In the genomic region with DNA sequence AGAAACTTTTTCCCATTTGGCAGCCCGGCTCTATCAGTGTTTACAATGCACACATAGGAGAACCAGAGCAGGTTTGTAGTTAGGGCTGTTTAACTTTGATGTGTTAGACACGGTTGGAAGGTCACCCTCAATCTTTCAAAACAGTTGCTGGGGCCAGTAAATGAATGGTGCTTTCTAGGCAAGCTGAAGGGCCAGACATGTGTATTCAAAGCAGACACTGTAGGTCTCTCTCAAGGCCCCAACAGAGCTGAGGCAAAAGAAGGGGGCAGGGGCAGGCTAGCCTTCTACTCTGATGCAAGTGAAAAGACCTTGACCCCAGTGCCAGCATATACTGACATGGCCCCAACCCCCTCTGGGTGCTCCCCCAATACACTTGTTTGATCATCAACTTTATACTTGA, we compare ENCODE assay signal across 8 mouse cellular contexts. TPM values are rescaled to one million over a fixed set of nuclear protein-coding genes. Genes with fewer than 3 reads are reported as not detected.
A peak's percentile ranks its signal among the peaks of the same experiment; 100 is the strongest.
DNase-seq lines count a peak whose midpoint lies in the region; ATAC-seq and TF ChIP-seq lines count a peak whose summit lies in the region.

No protein-coding gene starts in this region.

- H3K36me3 ChIP-seq in erythroblast, embryonic 14.5 days (ENCODE audit: control insufficient read depth), result peaks cover 33% of the 10 kb centered on the region
- H3K36me3 ChIP-seq in liver, adult 2 months (ENCODE audit: control insufficient read depth, insufficient read depth, low read length), result no peaks in the 10 kb centered on the region
- no peaks in the 10 kb centered on the region for H3K36me3 ChIP-seq in forebrain, embryonic 14.5 days (ENCODE audit: control insufficient read depth, insufficient read depth, low read length)
- peaks cover 9% of the 10 kb centered on the region; the same call in 1 of the 2 replicates for H3K36me3 ChIP-seq in liver, postnatal 0 days (replicated peaks; ENCODE audit: insufficient read depth, low read length)

- DNase-seq in liver, adult 2 months (ENCODE audit: extremely low read depth, low read depth, low spot score), result peak; percentile 96
- no peak for DNase-seq in liver
- no peak for DNase-seq in forebrain, embryonic 14.5 days (ENCODE audit: low spot score)
- no peak for DNase-seq in liver, postnatal 0 days
- DNase-seq in layer of hippocampus, adult 18-20 months (ENCODE audit: low spot score in 2 of 2), result no peak
- no peak for DNase-seq in B cell, adult 2 months

- ATAC-seq in erythroblast, adult 5-6 weeks (replicated peaks; ENCODE audit: low FRiP score, poor library complexity, severe bottlenecking), result no peak
- no peak for ATAC-seq in forebrain, embryonic 14.5 days
- peak; percentile 17 for ATAC-seq in liver, postnatal 0 days

- H3K9ac ChIP-seq in liver, adult 2 months (ENCODE audit: low read depth, low read length), result 0 out of 2 replicates have a peak overlapping the region, but pooled peaks have one; percentile 10
- H3K9ac ChIP-seq in forebrain, embryonic 14.5 days (ENCODE audit: low read length), result no peak overlapping the region
- peak overlapping the region; percentile 84 for H3K9ac ChIP-seq in liver, postnatal 0 days (replicated peaks)

- peaks cover 78% of the 10 kb centered on the region for H3K4me1 ChIP-seq in erythroblast, embryonic 14.5 days (ENCODE audit: control insufficient read depth)
- peaks cover 31% of the 10 kb centered on the region for H3K4me1 ChIP-seq in liver, adult 2 months (ENCODE audit: control insufficient read depth, insufficient read depth, low read length)
- peaks cover 11% of the 10 kb centered on the region for H3K4me1 ChIP-seq in forebrain, embryonic 14.5 days (ENCODE audit: control insufficient read depth, insufficient read depth, low read length)
- H3K4me1 ChIP-seq in liver, postnatal 0 days (ENCODE audit: insufficient read depth), result peaks cover 32% of the 10 kb centered on the region

- WGBS in liver, adult 2 months, result 8% methylated on average over 2 of the region's 2 CpGs
- 3% methylated on average over 2 of the region's 2 CpGs for WGBS in forebrain, embryonic 14.5 days
- 21% methylated on average over 2 of the region's 2 CpGs for whole genome bisulfite sequencing in liver, postnatal 0 days (ENCODE audit: insufficient replicate concordance)

- peak overlapping the region; percentile 98 for H3K4me3 ChIP-seq in erythroblast, embryonic 14.5 days (replicated peaks)
- peak overlapping the region; percentile 32 for H3K4me3 ChIP-seq in liver, adult 2 months (ENCODE audit: insufficient read depth, low read depth, low read length)
- no peak overlapping the region for H3K4me3 ChIP-seq in forebrain, embryonic 14.5 days (ENCODE audit: low read depth, low read length)
- H3K4me3 ChIP-seq in liver, postnatal 0 days (ENCODE audit: low read depth, low read length), result peak overlapping the region; percentile 81

- no peak for TF ChIP-seq CTCF in liver, adult 2 months (IDR thresholded peaks at IDR 0.05; ENCODE audit: low read depth, low read length)
- no peak for TF ChIP-seq CTCF in liver, postnatal 0 days (IDR thresholded peaks at IDR 0.05; ENCODE audit: low read depth)

- no peak for TF ChIP-seq POLR2A in liver, adult 2 months (IDR thresholded peaks at IDR 0.05; ENCODE audit: extremely low read depth, insufficient read depth, low read length)

- no peak for TF ChIP-seq EP300 in liver, postnatal 0 days (IDR thresholded peaks at IDR 0.05; ENCODE audit: low read depth)

- H3K79me2 ChIP-seq in liver, adult 2 months (ENCODE audit: control insufficient read depth, insufficient read depth, low read length), result peaks cover 53% of the 10 kb centered on the region

- H3K4me2 ChIP-seq in forebrain, embryonic 14.5 days (ENCODE audit: low read length), result peak overlapping the region; percentile 90; the same call in 1 of the 2 replicates
- peak overlapping the region; percentile 81 for H3K4me2 ChIP-seq in liver, postnatal 0 days (ENCODE audit: low read depth, low read length)

- peak overlapping the region; percentile 91 for H3K27ac ChIP-seq in liver, adult 2 months (replicated peaks; ENCODE audit: insufficient read depth, low read depth, low read length)
- H3K27ac ChIP-seq in forebrain, embryonic 14.5 days (ENCODE audit: low read depth, low read length), result no peak overlapping the region
- peak overlapping the region; percentile 86 for H3K27ac ChIP-seq in liver, postnatal 0 days (ENCODE audit: low read depth)

- peaks cover 24% of the 10 kb centered on the region for H3K9me3 ChIP-seq in erythroblast, embryonic 14.5 days (ENCODE audit: control insufficient read depth, low read length)
- H3K9me3 ChIP-seq in forebrain, embryonic 14.5 days (replicated peaks; ENCODE audit: control insufficient read depth, low read length), result no peaks in the 10 kb centered on the region
- H3K9me3 ChIP-seq in liver, postnatal 0 days (ENCODE audit: low read length), result no peaks in the 10 kb centered on the region

- no peaks in the 10 kb centered on the region for H3K27me3 ChIP-seq in erythroblast, embryonic 14.5 days (ENCODE audit: control insufficient read depth)
- no peaks in the 10 kb centered on the region for H3K27me3 ChIP-seq in liver, adult 2 months (ENCODE audit: control insufficient read depth, insufficient read depth, low read length)
- H3K27me3 ChIP-seq in forebrain, embryonic 14.5 days (replicated peaks; ENCODE audit: control insufficient read depth, insufficient read depth, low read length), result no peaks in the 10 kb centered on the region
- no peaks in the 10 kb centered on the region for H3K27me3 ChIP-seq in liver, postnatal 0 days (ENCODE audit: insufficient read depth, low read length)

RNA-seq across cellular contexts. Expression of gene Taok3, which starts 1.7 kb away (rescaled TPM):
- 5.1 and 5.4 TPM in 2 replicates for polyA plus RNA-seq in erythroblast, embryonic 14.5 days (2012)
- total RNA-seq in erythroblast, adult 5-6 weeks (2015; ENCODE audit: low replicate concordance), result 28.4 and 30.1 TPM in 2 replicates
- total RNA-seq in erythroblast, adult 5-6 weeks (2017; ENCODE audit: low replicate concordance), result 32.5 and 43.4 TPM in 2 replicates
- total RNA-seq in liver, adult 2 months (2014; rRNA removed), result 23.0 and 27.9 TPM in 2 replicates
- polyA plus RNA-seq in liver, adult 2 months (2012; rRNA removed), result 14.7 and 16.2 TPM in 2 replicates
- 32.1 and 48.7 TPM in 2 replicates for polyA plus RNA-seq in forebrain, embryonic 14.5 days (2014; fragmentation: Nextera tagmentation; extraction: Ambion mirVana)
- 40.5 and 41.9 TPM in 2 replicates for polyA plus RNA-seq in liver, postnatal 0 days (2015; fragmentation: Nextera tagmentation; extraction: Ambion mirVana)
- 10 to 100 TPM; 59.1 to 61.8 TPM for total RNA-seq in layer of hippocampus, adult 18-20 months (2021)

RNA-seq across cellular contexts. Expression of gene Suds3, which starts 5.7 kb away (rescaled TPM):
- polyA plus RNA-seq in erythroblast, embryonic 14.5 days (2012), result 8.0 and 8.8 TPM in 2 replicates
- 20.7 and 25.0 TPM in 2 replicates for total RNA-seq in erythroblast, adult 5-6 weeks (2015; ENCODE audit: low replicate concordance)
- total RNA-seq in erythroblast, adult 5-6 weeks (2017; ENCODE audit: low replicate concordance), result 73.7 and 98.8 TPM in 2 replicates
- total RNA-seq in liver, adult 2 months (2014; rRNA removed), result 59.9 and 61.4 TPM in 2 replicates
- 77.1 and 82.8 TPM in 2 replicates for polyA plus RNA-seq in liver, adult 2 months (2012; rRNA removed)
- polyA plus RNA-seq in forebrain, embryonic 14.5 days (2014; fragmentation: Nextera tagmentation; extraction: Ambion mirVana), result 49.5 and 55.5 TPM in 2 replicates
- polyA plus RNA-seq in liver, postnatal 0 days (2015; fragmentation: Nextera tagmentation; extraction: Ambion mirVana), result 30.5 and 33.4 TPM in 2 replicates
- 100 to 1,000 TPM; 132 to 151 TPM for total RNA-seq in layer of hippocampus, adult 18-20 months (2021)
